Mouse (Mus musculus) right cerebral cortex, postnatal 36 days (tissue): ENCODE measurements around the gene Ncbp3.

ENCODE experiments used
- DNase-seq, 2 experiments: peaks; one replicate each; pipeline ENCODE4 v3.0.0; 2022; ENCODE audit warnings: low spot score in 2 of 2, mixed read lengths in 1 of 2

Gene Ncbp3

GRCm38 (mm10) chr11:73085391-73085790, 37.8 kb downstream of the Ncbp3 start:
- DNase-seq = no peak

- DNase-seq = no peak
Measured at GRCm38 (mm10) chr11:73087700-73088480, 40.3 kb downstream of the Ncbp3 start.

- DNase-seq = no peak
Measured at GRCm38 (mm10) chr11:73090283-73090682, 42.7 kb downstream of the Ncbp3 start, which contains the start of gene Itgae. Gene Itgae, plus strand, starts transcription at chr11:73090583.

GRCm38 (mm10) chr11:73090826-73091225, 43.2 kb downstream of the Ncbp3 start:
- no peak for DNase-seq

GRCm38 (mm10) chr11:73092057-73092456, 44.5 kb downstream of the Ncbp3 start:
- no peak for DNase-seq

- no peak for DNase-seq
Measured at GRCm38 (mm10) chr11:73092877-73093276, 45.3 kb downstream of the Ncbp3 start.

- DNase-seq = no peak
Measured at GRCm38 (mm10) chr11:73094231-73094995, 46.8 kb downstream of the Ncbp3 start.

GRCm38 (mm10) chr11:73098860-73099259, 51.3 kb downstream of the Ncbp3 start:
- no peak for DNase-seq

- no peak for DNase-seq
Measured at GRCm38 (mm10) chr11:73099976-73100750, 52.6 kb downstream of the Ncbp3 start.

GRCm38 (mm10) chr11:73101308-73101707, 53.7 kb downstream of the Ncbp3 start:
- no peak for DNase-seq

GRCm38 (mm10) chr11:73105246-73105645, 57.7 kb downstream of the Ncbp3 start:
- no peak for DNase-seq

- peak; percentile 36 to 62 for DNase-seq
Measured at GRCm38 (mm10) chr11:73107358-73107757, 59.8 kb downstream of the Ncbp3 start.

- no peak for DNase-seq
Measured at GRCm38 (mm10) chr11:73108195-73108897, 60.8 kb downstream of the Ncbp3 start.

GRCm38 (mm10) chr11:73108898-73109625, 61.5 kb downstream of the Ncbp3 start:
- DNase-seq = no peak

GRCm38 (mm10) chr11:73109941-73110340, 62.4 kb downstream of the Ncbp3 start:
- DNase-seq = no peak

GRCm38 (mm10) chr11:73111414-73111813, 63.8 kb downstream of the Ncbp3 start:
- no peak for DNase-seq

GRCm38 (mm10) chr11:73126495-73126894, 78.9 kb downstream of the Ncbp3 start:
- no peak for DNase-seq

- peak in 1 of 2 experiments; percentile 13 for DNase-seq
Measured at GRCm38 (mm10) chr11:73131020-73131419, 83.4 kb downstream of the Ncbp3 start.

GRCm38 (mm10) chr11:73132999-73133398, 85.4 kb downstream of the Ncbp3 start:
- DNase-seq = no peak

GRCm38 (mm10) chr11:73134222-73134621, 86.6 kb downstream of the Ncbp3 start:
- DNase-seq = no peak

GRCm38 (mm10) chr11:73136587-73136986, 89.0 kb downstream of the Ncbp3 start:
- no peak for DNase-seq
